Mouse (Mus musculus) stomach, embryonic 15.5 days (tissue): Measurements from ENCODE around the gene Tfap2d. TPM values are rescaled to one million over a fixed set of nuclear protein-coding genes. Genes with fewer than 3 reads are reported as not detected.

Experiments used
- ATAC-seq: fragments of 200-750 bp; cut with Nextera tagmentation; 2 replicates; pipeline ENCODE4 v1.8.0; 2017; ENCODE audit warnings: low read depth, moderate number of reproducible peaks, moderate TSS enrichment; ENCODE audit not compliant: insufficient read depth, low FRiP score
- H3K27ac ChIP-seq: fragments of 300-500 bp; sonication (generic); 2 replicates; pipeline ENCODE4 v1.5.1; 2015; ENCODE audit warnings: mild to moderate bottlenecking, inconsistent platforms
- H3K27me3 ChIP-seq: fragments of 300-500 bp; sonication (generic); replicated peaks from 2 replicates; pipeline ENCODE4 v1.6.1; 2015; ENCODE audit warnings: inconsistent platforms
- H3K36me3 ChIP-seq: fragments of 300-500 bp; sonication (generic); 2 replicates; pipeline ENCODE4 v1.6.1; 2015; ENCODE audit warnings: inconsistent platforms
- H3K4me1 ChIP-seq: fragments of 300-500 bp; sonication (generic); 2 replicates; pipeline ENCODE4 v1.6.1; 2015; ENCODE audit warnings: inconsistent platforms
- H3K4me2 ChIP-seq: fragments of 300-500 bp; sonication (generic); 2 replicates; pipeline ENCODE4 v1.6.1; 2015; ENCODE audit warnings: mild to moderate bottlenecking, inconsistent platforms
- H3K4me3 ChIP-seq: fragments of 300-500 bp; sonication (generic); replicated peaks from 2 replicates; pipeline ENCODE4 v1.5.1; 2015; ENCODE audit warnings: inconsistent platforms
- H3K9ac ChIP-seq: fragments of 300-500 bp; sonication (generic); 2 replicates; pipeline ENCODE4 v1.6.1; 2015; ENCODE audit warnings: inconsistent platforms
- H3K9me3 ChIP-seq: fragments of 300-500 bp; sonication (generic); 2 replicates; pipeline ENCODE4 v1.6.1; 2016; ENCODE audit warnings: inconsistent platforms
- WGBS: fragments of 180-500 bp; shearing (Covaris S2); methylation state at CpG from one replicate; pipeline ENCODE4 v1.1.7; 2015; 5-methylcytosine and 5-hydroxymethylcytosine counted together
- polyA plus RNA-seq: library from polyadenylated mRNA; unstranded; fragments of >200 nt; fragmentation: Nextera tagmentation; extraction: Ambion mirVana; gene quantifications from 2 replicates; pipeline ENCODE4 v1.2.1, GENCODE M21; 2015

The Tfap2d gene
- polyA plus RNA-seq, 1 experiment from 2014 or later, result 0.09 TPM

- Histone ChIP-seq H3K9ac (no peak overlapping the region), H3K27me3 (peaks cover 66% of the 10 kb centered on the region), H3K36me3 (no peaks in the 10 kb centered on the region), H3K4me2 (no peak overlapping the region), H3K9me3 (no peaks in the 10 kb centered on the region), H3K27ac (no peak overlapping the region), H3K4me3 (no peak overlapping the region), H3K4me1 (no peaks in the 10 kb centered on the region)
- 2% methylated on average over 5 of the region's 5 CpGs for WGBS
- ATAC-seq, result no peak
Measured at GRCm38 (mm10) chr1:19110211-19110610, 7.4 kb downstream of the Tfap2d start.

DNA sequence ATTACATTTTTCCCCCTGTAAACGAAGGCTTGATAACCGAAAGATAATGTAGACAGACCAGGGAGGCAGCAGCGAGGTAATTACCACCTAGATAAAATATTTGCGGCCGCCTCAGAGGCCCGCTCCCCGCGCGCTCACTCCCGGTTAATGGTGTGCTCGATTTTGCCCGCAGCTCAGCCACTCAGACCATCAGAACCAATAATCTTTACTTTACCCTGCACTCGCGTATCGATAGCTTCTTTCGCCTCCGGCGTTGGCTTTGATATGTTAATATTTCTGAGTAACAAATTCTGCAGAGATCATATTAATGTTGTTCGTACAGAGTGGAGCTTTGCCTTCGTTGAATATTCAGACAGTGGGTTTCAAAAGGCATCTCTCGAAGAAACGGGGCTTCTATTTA lies 8.2 kb downstream of the Tfap2d start:
- Histone ChIP-seq H3K9ac (no peak overlapping the region), H3K27me3 (peaks cover 58% of the 10 kb centered on the region), H3K4me1 (no peaks in the 10 kb centered on the region)

DNA sequence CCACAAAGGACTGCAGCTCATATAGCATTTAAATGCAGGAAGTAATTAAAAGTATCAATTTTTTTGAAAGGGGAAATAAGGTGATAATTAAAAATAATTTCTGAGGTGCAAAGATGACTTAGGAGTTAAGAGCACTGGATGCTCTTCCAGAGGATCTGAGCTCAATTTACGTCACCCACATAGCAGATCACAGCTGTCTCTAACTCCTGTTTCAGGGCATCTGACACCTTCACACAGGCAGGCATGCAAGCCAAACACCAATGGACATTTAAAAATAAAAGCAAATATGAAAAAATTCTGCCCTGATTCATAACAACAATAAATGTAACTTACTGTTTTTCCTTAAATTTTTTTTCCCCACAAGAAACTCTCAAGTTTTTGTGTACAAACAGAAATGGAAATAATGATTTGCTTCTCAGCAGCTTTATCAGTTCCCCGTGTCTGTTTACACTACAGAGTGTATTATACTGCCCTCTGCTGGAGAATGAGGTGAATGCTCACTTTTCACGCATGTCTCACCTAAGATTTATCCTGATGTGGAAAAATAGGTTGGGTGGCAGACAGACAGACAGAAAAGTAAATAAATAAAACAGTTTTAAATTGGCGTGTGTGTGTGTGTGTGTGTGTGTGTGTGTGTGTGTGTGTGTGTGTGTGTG lies 76.0 kb downstream of the Tfap2d start:
- no peak overlapping the region for H3K4me2 ChIP-seq
- no peak overlapping the region for H3K4me3 ChIP-seq
- no peaks in the 10 kb centered on the region for H3K36me3 ChIP-seq
- no peaks in the 10 kb centered on the region for H3K9me3 ChIP-seq
- H3K9ac ChIP-seq, result no peak overlapping the region
- no peak overlapping the region for H3K27ac ChIP-seq
- no peaks in the 10 kb centered on the region for H3K27me3 ChIP-seq
- WGBS, result 3% methylated on average over 4 of the region's 4 CpGs
- H3K4me1 ChIP-seq, result no peaks in the 10 kb centered on the region
- no peak for ATAC-seq

More for the DNA sequence above, 8.2 kb downstream of the Tfap2d start:
- WGBS, result 2% methylated on average over 22 of the region's 22 CpGs
- no peak for ATAC-seq
- Histone ChIP-seq H3K36me3 (no peaks in the 10 kb centered on the region), H3K4me2 (no peak overlapping the region), H3K27ac (no peak overlapping the region), H3K4me3 (no peak overlapping the region), H3K9me3 (no peaks in the 10 kb centered on the region)

DNA sequence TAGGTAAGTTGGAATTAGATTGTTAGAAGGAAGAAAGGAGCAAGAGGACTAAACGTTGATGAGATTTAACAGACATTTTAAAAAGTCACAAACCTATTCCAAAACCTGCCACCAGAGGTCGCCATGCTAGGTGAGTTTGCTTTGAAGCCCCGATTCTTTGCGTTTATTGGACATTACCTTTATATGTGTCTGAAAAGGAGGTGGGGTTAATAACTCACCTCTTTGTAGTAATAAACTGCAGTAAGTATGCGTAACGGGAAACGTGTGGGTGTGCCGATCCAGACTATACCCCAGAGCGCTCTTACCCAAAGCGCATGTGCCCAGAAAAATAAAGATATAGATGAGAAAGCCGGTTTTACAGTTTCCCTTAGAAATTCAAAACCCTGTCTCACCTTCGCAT lies 102.8 kb downstream of the Tfap2d start:
- no peaks in the 10 kb centered on the region for H3K9me3 ChIP-seq
- 4% methylated on average over 12 of the region's 12 CpGs for WGBS
- H3K9ac ChIP-seq, result no peak overlapping the region
- no peaks in the 10 kb centered on the region for H3K36me3 ChIP-seq
- peak overlapping the region; percentile 31 for H3K4me3 ChIP-seq
- peaks cover 20% of the 10 kb centered on the region for H3K27me3 ChIP-seq
- H3K4me1 ChIP-seq, result peaks cover 6% of the 10 kb centered on the region; the same call in 1 of the 2 replicates
- H3K4me2 ChIP-seq, result peak overlapping the region; percentile 56
- ATAC-seq, result no peak
- no peak overlapping the region for H3K27ac ChIP-seq

DNA sequence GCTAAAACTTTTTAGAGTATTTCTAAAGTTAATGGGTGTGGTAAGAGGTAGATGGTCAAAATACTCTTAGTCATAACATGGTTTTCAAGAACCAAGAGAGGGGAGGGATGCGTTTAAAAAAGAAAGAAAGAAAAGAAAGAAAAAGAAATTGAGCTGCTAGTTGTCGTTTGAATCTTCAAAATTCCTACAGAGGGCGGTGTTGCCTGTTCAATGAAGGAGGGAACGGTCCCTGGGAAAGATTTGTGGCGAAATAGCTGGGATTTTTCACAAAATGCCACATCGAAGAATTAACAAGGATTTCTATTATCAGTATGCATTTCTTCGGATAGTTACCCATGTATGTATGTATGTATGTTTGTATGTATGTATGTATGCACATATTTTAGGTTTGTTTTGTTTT lies 103.4 kb downstream of the Tfap2d start:
- no peak for ATAC-seq
- no peaks in the 10 kb centered on the region for H3K36me3 ChIP-seq
- H3K27me3 ChIP-seq, result peaks cover 26% of the 10 kb centered on the region
- no peaks in the 10 kb centered on the region for H3K9me3 ChIP-seq
- WGBS, result 1% methylated on average over 7 of the region's 7 CpGs
- no peak overlapping the region for H3K9ac ChIP-seq
- H3K4me1 ChIP-seq, result peaks cover 6% of the 10 kb centered on the region; the same call in 1 of the 2 replicates
- no peak overlapping the region for H3K4me2 ChIP-seq
- no peak overlapping the region for H3K4me3 ChIP-seq
- H3K27ac ChIP-seq, result no peak overlapping the region

DNA sequence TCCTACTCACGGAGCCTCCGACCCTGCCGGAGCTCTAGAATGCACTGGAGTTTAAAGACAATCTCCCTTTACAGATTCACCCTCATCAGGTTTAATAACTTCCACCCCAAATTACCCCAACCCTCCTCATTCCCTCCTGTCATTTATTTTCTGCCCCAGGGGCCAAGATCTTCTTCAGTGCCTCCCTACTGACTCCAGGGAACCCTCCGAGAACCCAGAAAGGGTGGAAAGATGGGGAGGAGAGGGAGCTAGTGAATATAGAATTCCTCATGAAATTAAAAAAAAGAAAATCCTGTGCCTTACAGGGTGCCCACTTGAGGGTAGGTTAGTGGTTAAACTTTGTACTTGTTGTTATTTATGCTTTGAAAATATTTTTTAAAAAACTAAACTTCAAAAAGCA lies 104.8 kb downstream of the Tfap2d start:
- no peaks in the 10 kb centered on the region for H3K36me3 ChIP-seq
- no peaks in the 10 kb centered on the region for H3K9me3 ChIP-seq
- WGBS, result 6% methylated on average over 4 of the region's 4 CpGs
- peaks cover 37% of the 10 kb centered on the region for H3K27me3 ChIP-seq
- H3K4me1 ChIP-seq, result peaks cover 6% of the 10 kb centered on the region; the same call in 1 of the 2 replicates
- H3K4me3 ChIP-seq, result no peak overlapping the region
- H3K27ac ChIP-seq, result no peak overlapping the region
- H3K4me2 ChIP-seq, result no peak overlapping the region
- no peak for ATAC-seq
- no peak overlapping the region for H3K9ac ChIP-seq

- Histone ChIP-seq H3K27ac (no peak within 1 kb of the TSS), H3K27me3 (peaks cover 47% of the 10 kb centered on the region)
Measured at GRCm38 (mm10) chr1:19208641-19209358, 106.0 kb downstream of the Tfap2d start, which contains the start of gene Tfap2b. Gene Tfap2b, plus strand, starts transcription at chr1:19208914.

DNA sequence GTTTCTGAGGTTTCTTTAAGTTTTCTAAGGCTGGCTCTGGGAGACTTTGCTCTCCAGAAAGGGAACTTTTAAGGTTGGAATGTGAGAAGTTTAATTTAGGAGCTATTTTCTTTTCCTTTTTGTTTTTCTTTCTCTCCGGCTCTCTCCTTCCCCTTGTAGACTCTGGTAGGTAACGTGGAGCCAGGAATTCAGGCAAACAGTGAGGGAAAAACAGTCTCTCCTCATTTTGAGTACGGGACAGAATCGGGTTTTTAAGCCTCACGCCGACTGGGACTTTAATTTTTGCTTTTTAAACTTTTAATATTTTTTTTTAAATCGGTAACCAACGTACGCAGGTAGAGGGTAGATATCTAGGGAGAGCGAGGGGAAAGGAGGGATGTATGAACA lies 106.5 kb downstream of the Tfap2d start:
- Histone ChIP-seq H3K27me3 (peaks cover 52% of the 10 kb centered on the region), H3K4me2 (peak overlapping the region; percentile 52; the same call in 1 of the 2 replicates), H3K4me3 (no peak overlapping the region), H3K9me3 (no peaks in the 10 kb centered on the region), H3K36me3 (no peaks in the 10 kb centered on the region), H3K4me1 (peaks cover 9% of the 10 kb centered on the region; the same call in 1 of the 2 replicates), H3K9ac (no peak overlapping the region), H3K27ac (no peak overlapping the region)
- 1% methylated on average over 10 of the region's 10 CpGs for WGBS
- ATAC-seq, result no peak

More at GRCm38 (mm10) chr1:19208641-19209358, 106.0 kb downstream of the Tfap2d start, which contains the start of gene Tfap2b:
- Histone ChIP-seq H3K4me1 (peaks cover 6% of the 10 kb centered on the region; the same call in 1 of the 2 replicates), H3K36me3 (no peaks in the 10 kb centered on the region), H3K9me3 (no peaks in the 10 kb centered on the region), H3K4me2 (peak within 1 kb of the TSS; percentile 52), H3K9ac (no peak within 1 kb of the TSS), H3K4me3 (peak within 1 kb of the TSS; percentile 28)
- no peak for ATAC-seq
- WGBS, result 3% methylated on average over 26 of the region's 26 CpGs

DNA sequence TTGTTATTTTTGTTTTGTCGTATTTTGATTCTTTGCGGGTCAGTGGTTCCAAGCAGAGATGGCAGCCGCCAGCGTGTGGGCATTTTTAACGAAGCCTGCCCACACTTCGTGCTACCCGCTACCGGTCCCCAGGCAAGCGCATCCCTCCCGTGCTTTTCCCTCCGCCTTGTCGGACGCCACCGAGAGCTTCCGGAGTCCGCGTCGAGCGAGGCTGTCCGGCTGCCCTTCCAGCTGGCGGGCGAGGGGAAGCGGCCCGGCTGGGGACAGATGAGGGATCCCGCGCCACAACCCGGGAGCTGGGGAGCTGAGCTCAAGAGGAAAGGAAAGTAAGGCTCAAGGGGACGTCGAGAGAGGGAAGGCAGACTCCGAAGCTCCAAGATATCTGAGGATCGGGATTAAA lies 107.0 kb downstream of the Tfap2d start:
- Histone ChIP-seq H3K36me3 (no peaks in the 10 kb centered on the region), H3K9me3 (no peaks in the 10 kb centered on the region), H3K4me3 (peak overlapping the region; percentile 28), H3K27me3 (peaks cover 56% of the 10 kb centered on the region), H3K4me1 (peaks cover 9% of the 10 kb centered on the region; the same call in 1 of the 2 replicates), H3K4me2 (peak overlapping the region; percentile 52), H3K9ac (no peak overlapping the region), H3K27ac (no peak overlapping the region)
- ATAC-seq, result no peak; the same call in 1 of the 2 replicates
- under 1% methylated on average over 31 of the region's 31 CpGs for WGBS

DNA sequence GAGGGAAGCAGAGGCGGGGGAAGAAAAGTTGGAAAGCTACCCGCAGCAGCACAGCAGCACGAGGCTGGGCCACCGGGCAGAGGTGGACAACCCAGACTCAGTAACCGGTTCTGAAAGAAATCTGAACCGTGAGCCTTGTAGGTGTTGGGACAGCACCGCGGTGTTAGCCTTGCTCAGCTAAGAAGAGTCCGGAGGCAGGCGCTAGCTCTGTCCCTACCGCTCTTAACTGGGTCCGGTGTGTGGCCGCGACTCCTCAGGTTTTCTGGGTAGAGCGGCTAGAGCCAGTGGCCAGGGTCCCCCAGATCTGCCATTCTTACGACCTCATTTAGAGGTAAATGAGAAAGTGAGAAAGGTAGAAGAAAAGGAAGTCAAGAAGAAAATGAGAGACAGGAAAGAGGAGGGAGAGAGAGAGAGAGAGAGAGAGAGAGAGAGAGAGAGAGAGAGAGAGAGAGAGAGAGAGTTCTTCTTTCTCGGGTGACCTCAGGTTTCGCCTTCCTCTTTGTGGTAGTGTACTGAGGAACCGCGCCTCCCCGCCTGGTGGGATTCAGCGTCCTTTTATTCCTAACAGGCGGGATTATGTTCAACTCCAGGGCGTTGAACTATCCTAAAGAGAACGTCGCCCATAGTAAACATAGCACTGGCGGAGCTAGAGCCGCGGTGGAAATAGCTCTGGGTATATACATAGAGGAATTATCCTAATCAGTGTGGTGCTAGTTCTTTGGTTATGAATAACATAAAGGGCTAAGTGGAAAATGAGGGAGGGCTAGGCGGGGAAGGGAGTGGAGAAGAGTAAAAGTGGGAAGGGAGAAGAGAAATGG lies 107.6 kb downstream of the Tfap2d start:
- Histone ChIP-seq H3K36me3 (no peaks in the 10 kb centered on the region), H3K27me3 (peaks cover 62% of the 10 kb centered on the region), H3K27ac (no peak overlapping the region), H3K4me2 (peak overlapping the region; percentile 52), H3K9me3 (no peaks in the 10 kb centered on the region), H3K9ac (no peak overlapping the region), H3K4me1 (peaks cover 9% of the 10 kb centered on the region; the same call in 1 of the 2 replicates), H3K4me3 (peak overlapping the region; percentile 28)
- under 1% methylated on average over 30 of the region's 30 CpGs for WGBS
- no peak for ATAC-seq

DNA sequence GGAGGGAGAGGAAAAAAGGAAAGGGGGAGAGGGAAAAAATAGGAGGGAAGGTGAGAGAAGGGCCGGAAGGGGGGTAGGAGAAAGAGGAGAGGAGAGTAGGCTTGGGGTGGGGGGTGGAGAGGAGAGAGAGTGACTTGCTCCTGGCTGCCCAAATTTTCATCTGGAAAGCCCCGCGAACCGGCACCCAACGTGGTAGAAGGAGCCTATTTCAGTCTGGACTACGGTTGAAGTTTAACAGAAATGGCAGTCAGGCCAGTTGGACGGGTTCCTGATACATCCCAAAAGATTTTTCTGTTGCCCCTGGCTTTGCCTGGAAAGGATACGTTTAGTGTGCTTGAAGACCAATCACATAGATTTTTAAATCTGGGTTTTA lies 108.2 kb downstream of the Tfap2d start:
- Histone ChIP-seq H3K4me3 (no peak overlapping the region), H3K4me1 (peaks cover 9% of the 10 kb centered on the region; the same call in 1 of the 2 replicates), H3K9ac (no peak overlapping the region), H3K9me3 (no peaks in the 10 kb centered on the region), H3K27ac (no peak overlapping the region), H3K4me2 (no peak overlapping the region), H3K27me3 (peaks cover 67% of the 10 kb centered on the region), H3K36me3 (no peaks in the 10 kb centered on the region)
- under 1% methylated on average over 8 of the region's 8 CpGs for WGBS
- ATAC-seq, result no peak
